ENCODE assay signal across 8 mouse cellular contexts in the genomic region with DNA sequence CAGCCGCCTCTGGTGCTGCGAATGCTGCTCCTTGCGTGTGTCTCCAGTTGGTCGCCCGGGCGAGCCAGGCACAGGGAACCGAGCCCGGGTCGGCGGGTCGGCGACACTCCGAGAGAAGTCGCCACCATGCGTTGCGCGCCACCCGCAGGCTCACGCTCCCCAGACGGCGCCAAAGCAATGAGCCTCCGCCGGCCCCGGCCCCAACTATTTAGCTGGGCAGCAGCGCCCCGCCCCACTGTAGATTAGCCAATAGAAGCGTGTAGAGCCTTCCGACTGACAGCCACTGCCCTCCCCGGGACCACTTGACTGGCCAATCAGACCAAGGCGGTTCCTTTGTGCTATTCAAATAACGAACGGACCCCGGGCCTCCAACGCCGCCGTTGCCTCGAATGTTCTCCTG. TPM values are rescaled to one million over a fixed set of nuclear protein-coding genes. Genes with fewer than 3 reads are reported as not detected.
DNase-seq lines count a peak whose midpoint lies in the region; ATAC-seq and TF ChIP-seq lines count a peak whose summit lies in the region.

A gene (minus strand): TSS at position 181 of the 400 bp plus-strand sequence.

- TF ChIP-seq POLR2A in bone marrow, adult 2 months (IDR thresholded peaks at IDR 0.05; ENCODE audit: borderline replicate concordance, control insufficient read depth, low read depth, low read length) = peak; percentile 74; the same call in 1 of the 2 replicates
- TF ChIP-seq POLR2A in embryonic fibroblast, embryonic 13.5 days (IDR thresholded peaks at IDR 0.05; ENCODE audit: low read depth, low read length) = peak; percentile 100

- peak within 1 kb of the TSS; percentile 98 for H3K9ac ChIP-seq in heart, embryonic 12.5 days
- H3K9ac ChIP-seq in kidney, embryonic 16.5 days (replicated peaks; ENCODE audit: low read length) = peak within 1 kb of the TSS; percentile 100
- H3K9ac ChIP-seq in midbrain, postnatal 0 days (replicated peaks; ENCODE audit: low read length, poor library complexity, severe bottlenecking) = peak within 1 kb of the TSS; percentile 82

- no peaks in the 10 kb centered on the region for H3K4me1 ChIP-seq in bone marrow, adult 2 months (ENCODE audit: control insufficient read depth, insufficient read depth, low read length)
- peaks cover 3% of the 10 kb centered on the region for H3K4me1 ChIP-seq in embryonic fibroblast, embryonic 13.5 days (ENCODE audit: control insufficient read depth, insufficient read depth, low read length)
- peaks cover 20% of the 10 kb centered on the region for H3K4me1 ChIP-seq in heart, embryonic 12.5 days (replicated peaks)
- peaks cover 33% of the 10 kb centered on the region for H3K4me1 ChIP-seq in kidney, embryonic 16.5 days (ENCODE audit: insufficient read depth, low read length)
- peaks cover 11% of the 10 kb centered on the region; the same call in 1 of the 2 replicates for H3K4me1 ChIP-seq in midbrain, postnatal 0 days (ENCODE audit: insufficient read depth, low read length)

- TF ChIP-seq CTCF in bone marrow, adult 2 months (IDR thresholded peaks at IDR 0.05; ENCODE audit: control insufficient read depth, insufficient read depth, low read length) = no peak
- no peak for TF ChIP-seq CTCF in embryonic fibroblast, embryonic 13.5 days (IDR thresholded peaks at IDR 0.05; ENCODE audit: borderline replicate concordance, insufficient read depth, low read length)
- no peak; the same call in 1 of the 2 replicates for TF ChIP-seq CTCF in midbrain, postnatal 0 days (IDR thresholded peaks at IDR 0.05)

- peak; percentile 83 for ATAC-seq in heart, embryonic 12.5 days (ENCODE audit: insufficient number of reproducible peaks, low FRiP score)
- ATAC-seq in kidney, embryonic 16.5 days (ENCODE audit: low FRiP score, low TSS enrichment) = peak; percentile 91
- ATAC-seq in midbrain, postnatal 0 days (ENCODE audit: low FRiP score) = peak; percentile 89

- WGBS in bone marrow, adult 2 months = under 1% methylated on average over 37 of the region's 37 CpGs
- under 1% methylated on average over 37 of the region's 37 CpGs for WGBS in heart, embryonic 12.5 days
- WGBS in kidney, embryonic 16.5 days = 0% methylated on average over 37 of the region's 37 CpGs
- WGBS in midbrain, postnatal 0 days = under 1% methylated on average over 37 of the region's 37 CpGs

- H3K4me3 ChIP-seq in bone marrow, adult 2 months (replicated peaks; ENCODE audit: control insufficient read depth, low read depth, low read length) = peak within 1 kb of the TSS; percentile 62
- peak within 1 kb of the TSS; percentile 76 for H3K4me3 ChIP-seq in embryonic fibroblast, embryonic 13.5 days (ENCODE audit: insufficient read depth, low read length)
- H3K4me3 ChIP-seq in heart, embryonic 12.5 days = peak within 1 kb of the TSS; percentile 83
- peak within 1 kb of the TSS; percentile 98 for H3K4me3 ChIP-seq in kidney, embryonic 16.5 days (ENCODE audit: low read length)
- peak within 1 kb of the TSS; percentile 87 for H3K4me3 ChIP-seq in midbrain, postnatal 0 days (ENCODE audit: low read depth, low read length)

- peak within 1 kb of the TSS; percentile 24; the same call in 1 of the 2 replicates for H3K27ac ChIP-seq in bone marrow, adult 2 months (ENCODE audit: control insufficient read depth, insufficient read depth, low read depth, low read length, poor library complexity)
- peak within 1 kb of the TSS; percentile 98 for H3K27ac ChIP-seq in embryonic fibroblast, embryonic 13.5 days (ENCODE audit: insufficient read depth, low read length)
- peak within 1 kb of the TSS; percentile 93 for H3K27ac ChIP-seq in heart, embryonic 12.5 days (ENCODE audit: poor library complexity, severe bottlenecking)
- peak within 1 kb of the TSS; percentile 100 for H3K27ac ChIP-seq in kidney, embryonic 16.5 days (ENCODE audit: low read length)
- peak within 1 kb of the TSS; percentile 87 for H3K27ac ChIP-seq in midbrain, postnatal 0 days (ENCODE audit: low read depth, low read length)

- no peaks in the 10 kb centered on the region for H3K36me3 ChIP-seq in heart, embryonic 12.5 days
- no peaks in the 10 kb centered on the region for H3K36me3 ChIP-seq in kidney, embryonic 16.5 days (ENCODE audit: insufficient read depth, low read length)
- H3K36me3 ChIP-seq in midbrain, postnatal 0 days (ENCODE audit: insufficient read depth, low read length) = no peaks in the 10 kb centered on the region

- peak; percentile 94 for DNase-seq in 3134 (ENCODE audit: extremely low read depth, insufficient read length, low spot score)
- peak; percentile 86 for DNase-seq in liver
- DNase-seq in midbrain, postnatal 0 days (ENCODE audit: low spot score) = peak; percentile 98
- DNase-seq in spleen, postnatal 36 days (ENCODE audit: low spot score in 2 of 2) = peak; percentile 88 to 89

- no peaks in the 10 kb centered on the region for H3K9me3 ChIP-seq in heart, embryonic 12.5 days (replicated peaks)
- no peaks in the 10 kb centered on the region for H3K9me3 ChIP-seq in kidney, embryonic 16.5 days (ENCODE audit: low read length)
- H3K9me3 ChIP-seq in midbrain, postnatal 0 days (ENCODE audit: low read length) = no peaks in the 10 kb centered on the region

- H3K27me3 ChIP-seq in heart, embryonic 12.5 days (replicated peaks) = peaks cover 17% of the 10 kb centered on the region
- no peaks in the 10 kb centered on the region; the same call in 1 of the 2 replicates for H3K27me3 ChIP-seq in kidney, embryonic 16.5 days (ENCODE audit: insufficient read depth, low read length)
- no peaks in the 10 kb centered on the region for H3K27me3 ChIP-seq in midbrain, postnatal 0 days (ENCODE audit: insufficient read depth, low read length)

- H3K4me2 ChIP-seq in heart, embryonic 12.5 days = peak within 1 kb of the TSS; percentile 95
- H3K4me2 ChIP-seq in kidney, embryonic 16.5 days (replicated peaks; ENCODE audit: low read depth, low read length) = peak within 1 kb of the TSS; percentile 99
- H3K4me2 ChIP-seq in midbrain, postnatal 0 days (ENCODE audit: low read depth, low read length, poor library complexity, severe bottlenecking) = peak within 1 kb of the TSS; percentile 98

RNA-seq across cellular contexts. Expression of the gene that starts here (rescaled TPM):
- 0.84 and 1.1 TPM in 2 replicates for polyA plus RNA-seq in bone marrow, adult 2 months (2011; ENCODE audit: insufficient read depth, insufficient read length, low replicate concordance, missing spikeins)
- 17.1 and 18.1 TPM in 2 replicates for polyA plus RNA-seq in embryonic fibroblast, embryonic 13.5 days (2011; ENCODE audit: insufficient read length, low read depth, missing spikeins)
- polyA plus RNA-seq in heart, embryonic 12.5 days (2016; fragmentation: Nextera tagmentation; extraction: Ambion mirVana) = 1.7 and 2.0 TPM in 2 replicates
- polyA plus RNA-seq in kidney, embryonic 16.5 days (2015; fragmentation: Nextera tagmentation; extraction: Ambion mirVana) = 2.2 and 2.9 TPM in 2 replicates
- total RNA-seq in midbrain, postnatal 0 days (2014; rRNA removed) = 23.6 and 28.2 TPM in 2 replicates
- polyA plus RNA-seq in midbrain, postnatal 0 days (2015; fragmentation: Nextera tagmentation; extraction: Ambion mirVana) = 2.6 and 3.2 TPM in 2 replicates

Comparison
In these comparisons a context has a peak if more than half of its experiments do, and no peak if none do; other contexts are left out.
1. Peak in every context shown above with its lines: DNase-seq, ATAC-seq, H3K4me3 ChIP-seq and H3K27ac ChIP-seq.
2. H3K27ac ChIP-seq: peak in every context shown above with its lines; median percentile 100 in kidney, embryonic 16.5 days; 98 in embryonic fibroblast, embryonic 13.5 days; 93 in heart, embryonic 12.5 days; 87 in midbrain, postnatal 0 days; 24 in bone marrow, adult 2 months.